Mouse (Mus musculus): Measurements from ENCODE around the gene Zbtb37.

The Zbtb37 gene

DNA sequence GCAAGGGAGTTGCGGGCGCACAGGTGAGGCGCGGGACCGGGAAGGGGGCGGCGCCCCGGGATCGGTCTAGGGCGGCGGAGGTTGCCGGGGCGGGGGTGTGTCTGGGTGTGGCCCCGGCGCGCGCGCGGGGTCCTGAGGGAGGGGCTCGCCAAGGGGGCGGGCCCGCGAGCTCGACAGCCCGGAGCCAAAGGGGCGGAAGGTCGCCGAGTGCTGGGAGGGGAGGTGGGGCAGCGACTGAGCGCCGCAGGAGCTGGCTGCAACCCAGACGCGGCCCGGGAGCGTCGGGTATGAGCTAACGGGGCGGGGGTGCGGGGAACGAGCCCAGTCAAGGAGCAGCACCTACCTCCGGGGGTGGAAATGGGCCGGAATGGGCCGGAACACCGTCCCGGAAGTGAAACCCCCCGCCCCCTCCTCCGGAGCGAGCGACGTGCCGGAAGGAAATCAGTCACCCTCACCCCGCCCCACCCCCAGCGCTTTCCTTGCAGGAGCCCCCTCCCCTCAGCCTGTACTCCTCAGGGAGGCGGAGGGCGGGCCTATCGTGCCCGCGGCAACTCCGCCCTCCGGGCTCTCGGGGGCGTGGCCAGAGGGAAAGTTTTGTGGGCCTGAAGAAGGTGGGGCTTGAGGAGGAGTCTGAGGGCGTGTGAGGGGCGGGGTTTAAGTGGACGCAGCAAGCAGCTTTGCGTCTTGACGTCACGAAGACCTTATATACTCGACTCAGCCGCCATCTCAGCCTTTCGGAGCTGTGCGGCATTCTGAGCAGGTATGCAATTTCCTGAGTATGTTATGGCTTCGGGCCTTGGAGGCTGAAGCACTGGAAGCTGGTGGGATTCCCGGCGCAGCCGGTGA lies at the start of gene Zbtb37:
Zbtb37 (minus strand) TSS at position 415 of the 846 bp plus-strand sequence.
- peak; percentile 99 for DNase-seq (ENCODE audit: low spot score)

- no peak for DNase-seq (ENCODE audit: low spot score)
Measured at GRCm38 (mm10) chr1:161077243-161077642, 42.6 kb upstream of the Zbtb37 start.

- DNase-seq (ENCODE audit: low spot score): no peak
Measured at GRCm38 (mm10) chr1:161076238-161076637, 41.6 kb upstream of the Zbtb37 start.

DNA sequence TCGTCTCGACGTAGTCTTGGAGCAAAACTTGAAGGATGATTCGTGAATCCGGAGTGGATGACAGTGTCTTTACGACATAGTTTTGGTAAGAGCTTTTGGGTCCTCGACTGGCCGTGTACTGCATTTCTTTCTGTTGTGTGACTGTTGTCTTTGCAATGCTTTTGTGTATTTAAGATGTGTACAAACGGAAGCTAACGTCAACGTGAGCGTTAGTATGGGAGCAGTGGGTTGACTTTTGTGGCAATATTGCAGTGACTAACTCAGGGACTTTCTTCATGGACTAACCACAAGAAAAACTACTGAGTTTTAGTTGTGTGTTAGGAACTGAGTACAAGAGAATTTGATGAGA lies 36.6 kb upstream of the Zbtb37 start:
- DNase-seq (ENCODE audit: low spot score): no peak

GRCm38 (mm10) chr1:161070352-161071271 lies 36.0 kb upstream of the Zbtb37 start, which contains the start of the genes Dars2 and Cenpl:
Dars2 (minus strand) TSS chr1:161070658.
Cenpl (plus strand) TSS chr1:161070713.
- peak; percentile 98 for DNase-seq (ENCODE audit: low spot score)

GRCm38 (mm10) chr1:161063351-161063750 lies 28.7 kb upstream of the Zbtb37 start:
- DNase-seq (ENCODE audit: low spot score): no peak

GRCm38 (mm10) chr1:161057164-161057563 lies 22.5 kb upstream of the Zbtb37 start:
- no peak for DNase-seq (ENCODE audit: low spot score)

DNA sequence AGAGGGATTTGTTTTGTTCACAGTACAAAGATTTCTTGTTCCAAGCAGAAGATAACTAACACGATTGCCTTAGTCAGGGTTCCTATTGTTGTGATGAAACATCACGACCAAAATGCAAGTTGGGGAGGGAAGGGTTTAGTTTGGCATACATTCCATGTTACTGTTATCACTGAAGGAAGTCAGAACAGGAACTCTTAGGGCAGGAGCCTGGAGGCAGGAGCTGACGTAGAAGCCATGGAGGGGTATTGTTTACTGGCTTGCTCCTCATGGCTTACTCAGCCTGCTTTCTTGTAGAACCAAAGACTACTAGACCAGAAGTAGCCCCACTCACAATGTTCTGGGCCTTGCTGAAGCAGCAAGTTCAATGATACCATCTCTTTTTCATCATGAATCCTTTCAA lies 12.3 kb upstream of the Zbtb37 start:
- DNase-seq (ENCODE audit: low spot score): no peak

DNA sequence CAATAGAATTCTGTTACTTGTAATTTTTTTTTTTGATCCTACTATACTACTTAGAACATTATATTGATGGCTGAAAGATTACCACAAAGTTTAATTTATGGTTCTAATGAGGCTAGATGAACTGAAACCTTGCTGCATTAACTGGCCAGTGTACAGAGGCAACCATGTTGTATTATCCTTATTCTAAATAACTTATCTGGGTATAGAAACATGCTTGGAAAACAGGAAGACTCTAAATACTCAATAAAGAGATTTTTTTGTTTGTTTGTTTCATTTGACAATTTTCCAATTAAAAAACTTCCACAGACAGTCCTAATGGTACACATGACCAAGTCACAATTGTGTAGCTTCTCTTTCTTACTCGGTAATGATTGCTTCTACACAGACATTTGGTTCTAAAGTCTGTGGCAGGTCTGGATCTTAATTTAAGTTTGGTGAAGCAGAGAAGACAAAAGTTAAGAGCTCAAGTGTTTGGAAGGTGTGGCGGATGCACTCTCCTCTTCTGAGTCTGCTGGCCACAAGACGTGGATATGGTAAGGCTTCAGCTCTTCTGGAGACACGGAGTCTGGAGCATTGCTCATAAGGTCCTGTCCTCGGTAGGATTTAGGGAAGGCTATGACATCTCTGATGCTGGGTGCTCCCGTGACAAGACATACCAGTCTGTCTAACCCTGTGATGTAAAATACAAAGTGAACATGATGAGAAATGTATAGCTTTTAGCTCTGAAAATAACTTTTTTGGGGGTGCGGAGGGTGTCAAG lies 6.8 kb upstream of the Zbtb37 start:
- peak; percentile 6 for DNase-seq (ENCODE audit: low spot score)

DNA sequence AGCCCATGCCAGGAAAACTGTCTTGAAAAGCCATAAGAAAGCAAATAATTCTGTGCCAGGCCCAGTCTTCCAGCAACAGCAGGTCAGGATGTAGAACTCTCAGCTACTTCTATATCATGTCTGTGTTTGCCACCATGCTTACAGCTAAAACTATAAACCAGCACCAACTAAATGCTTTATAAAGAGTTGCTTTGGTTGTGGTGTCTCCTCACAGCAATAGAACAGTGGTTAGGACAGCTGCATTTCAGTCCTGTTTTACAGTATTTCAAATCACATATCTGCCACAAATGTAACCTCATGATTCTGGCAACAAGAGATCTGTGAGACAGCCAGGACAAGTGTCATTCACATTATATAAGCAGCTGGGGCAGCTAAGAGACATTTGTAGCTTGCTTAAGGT lies 6.2 kb upstream of the Zbtb37 start:
- DNase-seq (ENCODE audit: low spot score): peak; percentile 13

GRCm38 (mm10) chr1:161040426-161040770 lies 5.7 kb upstream of the Zbtb37 start:
- peak; percentile 5 for DNase-seq (ENCODE audit: low spot score)

GRCm38 (mm10) chr1:161039741-161040425 lies 5.2 kb upstream of the Zbtb37 start:
- DNase-seq (ENCODE audit: low spot score): peak; percentile 41

DNA sequence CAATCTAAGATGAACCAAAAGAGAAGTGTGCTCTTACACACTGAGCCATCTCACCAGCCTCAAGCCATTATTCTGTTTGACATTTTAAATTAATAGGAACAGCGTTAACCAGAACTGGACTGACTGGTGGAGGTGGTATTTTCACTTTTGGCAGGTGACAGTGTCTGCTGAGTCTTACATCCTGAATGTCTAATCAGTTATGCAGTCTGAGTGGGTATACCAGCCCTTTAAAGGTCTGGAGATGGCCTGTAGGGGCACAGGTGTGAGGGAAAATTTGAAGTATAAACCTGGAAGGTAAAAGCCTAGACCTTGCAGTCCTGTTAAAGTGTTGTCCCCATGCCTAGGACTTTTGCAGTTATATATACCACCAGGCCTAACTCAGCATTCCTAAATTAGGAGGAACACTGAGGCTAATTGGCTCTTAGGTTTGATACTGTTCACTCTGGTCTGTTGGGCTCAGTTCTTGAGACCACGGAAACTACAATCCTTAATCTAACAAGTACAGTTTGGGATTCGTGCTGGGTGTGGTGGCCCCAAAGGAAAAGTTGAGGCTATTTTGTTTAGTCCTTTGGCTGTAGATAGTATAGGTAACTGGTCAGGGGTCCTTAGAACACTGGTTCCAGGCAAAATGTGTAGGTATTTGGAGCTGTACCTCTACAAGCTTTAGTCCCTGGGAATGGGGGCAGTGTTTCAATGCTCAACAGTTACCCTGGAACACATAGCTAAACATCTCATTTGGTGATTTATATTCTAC lies 4.5 kb upstream of the Zbtb37 start:
- DNase-seq (ENCODE audit: low spot score): no peak

DNA sequence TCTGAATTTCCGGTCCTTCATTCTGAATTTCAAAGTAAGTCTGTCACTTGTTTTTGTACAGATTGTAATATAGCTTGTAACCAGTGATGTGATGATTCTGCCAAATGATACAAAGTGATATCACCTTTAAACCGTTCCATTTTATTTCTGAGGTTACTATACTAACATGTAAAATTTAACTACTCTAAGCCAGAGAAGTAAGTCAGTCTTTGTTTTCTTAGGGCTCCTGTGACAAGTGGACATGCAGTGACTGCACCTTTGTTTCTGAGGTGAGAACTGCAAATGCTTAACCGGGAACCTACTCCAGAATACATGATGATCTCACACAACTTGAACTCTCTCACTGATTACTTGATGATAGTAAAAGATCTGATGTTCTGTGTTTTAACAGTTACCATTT lies 3.4 kb upstream of the Zbtb37 start:
- DNase-seq (ENCODE audit: low spot score): no peak

DNA sequence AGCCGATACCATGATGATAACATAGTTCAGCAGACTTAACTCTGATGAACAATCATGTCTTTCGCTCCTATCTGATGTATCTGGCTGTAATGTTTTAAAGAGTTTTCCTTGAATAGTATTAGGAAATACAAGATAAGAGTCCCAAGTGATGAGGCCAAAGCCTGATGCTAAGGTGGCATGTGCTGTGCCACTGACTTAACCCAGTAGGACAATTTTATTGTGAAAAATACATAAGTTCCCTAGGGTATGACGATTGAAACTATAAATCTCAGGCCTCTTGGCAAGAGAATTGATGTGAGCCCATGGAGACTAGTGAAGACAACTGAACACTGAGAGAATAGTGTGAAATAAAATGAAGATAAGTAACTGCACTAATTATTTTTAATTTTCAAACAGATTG lies 3.0 kb upstream of the Zbtb37 start:
- DNase-seq (ENCODE audit: low spot score): no peak

- DNase-seq (ENCODE audit: low spot score): no peak
Measured at GRCm38 (mm10) chr1:161037026-161037425, 2.4 kb upstream of the Zbtb37 start.

DNA sequence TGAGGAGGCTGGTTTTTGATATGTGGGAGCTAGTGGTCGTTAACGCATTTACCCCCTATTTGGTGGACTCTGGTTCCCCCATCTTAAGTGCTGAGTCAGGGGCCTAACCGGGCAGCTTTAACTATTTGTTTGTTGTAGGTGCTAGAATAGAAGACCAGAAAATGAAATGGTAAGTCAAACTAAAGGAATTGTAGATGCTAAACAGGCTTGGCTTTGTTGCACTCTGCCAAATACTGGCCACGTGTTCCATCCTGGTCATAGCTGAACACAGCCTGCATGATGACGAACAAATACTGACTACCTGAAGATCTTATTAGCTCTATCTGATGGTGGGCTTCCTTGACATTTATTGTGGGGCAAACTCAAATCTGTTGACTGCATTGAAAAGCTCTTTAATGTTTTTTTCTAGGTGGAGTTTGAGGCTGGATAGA lies 1.8 kb upstream of the Zbtb37 start:
- DNase-seq (ENCODE audit: low spot score): peak; percentile 22

DNA sequence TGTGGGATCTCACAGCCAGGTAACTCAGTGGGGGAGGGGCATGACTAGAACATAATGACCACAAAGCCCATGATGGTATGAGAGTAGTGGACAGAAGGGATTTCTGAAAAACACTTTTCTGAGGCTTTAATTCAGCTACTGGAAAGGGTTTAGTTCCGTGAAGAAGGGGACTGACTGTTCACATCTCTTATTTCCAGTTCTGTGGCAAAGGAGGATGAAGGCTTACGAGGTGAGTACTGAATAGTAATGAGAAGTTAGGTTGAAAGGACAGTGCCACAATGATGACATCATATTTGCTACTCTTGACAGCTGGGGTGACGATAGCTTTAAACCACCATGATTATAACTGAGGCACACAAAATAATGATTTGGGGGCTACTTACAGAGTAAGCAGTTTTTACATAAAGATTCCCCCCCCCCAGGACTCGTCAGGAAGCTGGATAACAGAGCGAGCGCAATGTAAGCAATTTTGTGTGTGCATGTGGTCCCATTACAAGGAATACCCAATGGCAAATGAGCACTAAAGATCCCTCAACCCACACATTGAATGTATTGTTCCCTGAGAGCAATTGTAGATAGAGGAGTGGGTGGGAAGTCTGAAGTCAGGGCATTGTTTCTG lies 1.2 kb upstream of the Zbtb37 start:
- no peak for DNase-seq (ENCODE audit: low spot score)

DNA sequence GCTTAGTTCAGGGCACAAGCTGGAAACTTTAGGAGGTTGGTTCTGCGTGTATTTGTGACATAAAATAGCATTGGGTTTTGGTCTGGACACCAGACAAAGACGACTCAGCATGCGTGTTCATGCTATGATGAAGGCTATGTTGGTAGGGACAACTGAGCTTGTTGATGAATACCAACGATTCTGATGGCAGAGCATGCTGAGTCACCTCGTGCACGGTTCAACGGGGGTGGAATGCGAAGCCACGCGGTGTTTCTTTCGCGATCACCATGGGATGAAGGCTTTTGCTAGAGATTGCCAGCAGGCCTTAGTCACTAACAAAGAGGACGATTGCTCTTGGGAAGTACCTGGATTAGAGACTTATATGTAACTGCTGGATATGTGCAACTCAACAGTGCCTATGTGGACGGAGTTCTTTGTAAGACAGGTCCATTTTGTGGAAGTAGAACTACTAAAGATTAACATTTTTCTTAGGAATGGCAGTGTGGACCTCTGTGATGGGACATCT lies 684 bp upstream of the Zbtb37 start:
- no peak for DNase-seq (ENCODE audit: low spot score)

DNA sequence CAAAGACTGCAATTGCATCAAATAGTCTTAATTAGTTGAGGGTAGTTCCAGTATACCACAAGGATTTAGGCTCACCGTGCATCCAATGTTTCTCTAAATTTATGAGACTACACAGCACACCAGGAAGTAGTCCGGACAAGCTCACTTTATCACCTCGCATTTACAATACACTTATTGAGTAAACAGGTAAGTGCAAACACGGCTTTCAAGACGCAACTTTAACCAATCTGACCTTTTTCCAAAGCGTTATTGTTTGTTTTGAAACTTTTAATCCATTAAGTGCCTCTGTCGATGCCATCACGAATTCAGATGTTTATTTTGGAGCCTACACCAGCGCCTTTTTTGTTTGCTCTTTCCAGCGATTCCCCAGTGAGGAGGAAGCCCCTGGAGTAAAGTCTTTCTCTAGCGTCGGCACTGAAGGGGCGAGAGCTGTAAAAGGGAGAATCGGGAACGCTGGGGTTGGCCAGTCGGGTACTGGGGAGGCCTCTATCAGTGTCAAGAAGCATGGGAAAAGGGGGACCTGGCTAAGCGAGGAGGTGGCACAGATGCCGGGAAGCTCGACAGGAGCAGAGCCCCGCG lies 704 bp downstream of the Zbtb37 start:
- DNase-seq (ENCODE audit: low spot score): peak; percentile 11
